Mouse (Mus musculus): ENCODE results near the gene Klf4. TPM values are rescaled to one million over a fixed set of nuclear protein-coding genes. Genes with fewer than 3 reads are reported as not detected.

Gene Klf4
- polyA plus RNA-seq, 1 experiment from 2014 or later: 0.55 TPM

- Histone ChIP-seq H3K4me1 (replicated peaks) (0 out of 2 replicates have a peak, but pooled peaks cover 3% of the 10 kb centered on the region), H3K36me3 (no peaks in the 10 kb centered on the region)
- 64% methylated on average over 7 of the region's 7 CpGs for WGBS (ENCODE audit: insufficient replicate concordance)
These were observed 14.8 kb downstream of the Klf4 start for GRCm38 (mm10) chr4:55517438-55517837.

GRCm38 (mm10) chr4:55516048-55516447 lies 16.2 kb downstream of the Klf4 start:
- Histone ChIP-seq H3K27ac (no peak overlapping the region), H3K9me3 (replicated peaks) (no peaks in the 10 kb centered on the region), H3K4me2 (no peak overlapping the region), H3K4me1 (replicated peaks) (0 out of 2 replicates have a peak, but pooled peaks cover 3% of the 10 kb centered on the region), H3K36me3 (no peaks in the 10 kb centered on the region), H3K4me3 (replicated peaks) (no peak overlapping the region), H3K27me3 (peaks cover 30% of the 10 kb centered on the region), H3K9ac (no peak overlapping the region)
- 56% methylated on average over 8 of the region's 8 CpGs for WGBS (ENCODE audit: insufficient replicate concordance)
- DNase-seq: no peak
- no peak for ATAC-seq (ENCODE audit: low read depth)

More at GRCm38 (mm10) chr4:55517438-55517837, 14.8 kb downstream of the Klf4 start:
- Histone ChIP-seq H3K9ac (no peak overlapping the region), H3K4me2 (no peak overlapping the region), H3K4me3 (replicated peaks) (no peak overlapping the region), H3K9me3 (replicated peaks) (no peaks in the 10 kb centered on the region), H3K27me3 (peaks cover 31% of the 10 kb centered on the region), H3K27ac (no peak overlapping the region)
- ATAC-seq (ENCODE audit: low read depth) (no peak), DNase-seq (no peak)

GRCm38 (mm10) chr4:55514733-55515176 lies 17.5 kb downstream of the Klf4 start:
- ATAC-seq (ENCODE audit: low read depth): peak; percentile 73
- Histone ChIP-seq H3K27ac (no peak overlapping the region), H3K9ac (no peak overlapping the region), H3K4me3 (replicated peaks) (peak overlapping the region; percentile 53), H3K9me3 (replicated peaks) (no peaks in the 10 kb centered on the region), H3K36me3 (no peaks in the 10 kb centered on the region), H3K4me1 (replicated peaks) (0 out of 2 replicates have a peak, but pooled peaks cover 3% of the 10 kb centered on the region), H3K4me2 (peak overlapping the region; percentile 66), H3K27me3 (peaks cover 25% of the 10 kb centered on the region)
- under 1% methylated on average over 39 of the region's 39 CpGs for WGBS (ENCODE audit: insufficient replicate concordance)
- no peak for DNase-seq

- 67% methylated on average over 7 of the region's 7 CpGs for WGBS (ENCODE audit: insufficient replicate concordance)
- no peaks in the 10 kb centered on the region for H3K9me3 ChIP-seq (replicated peaks)
- H3K27me3 ChIP-seq: peaks cover 25% of the 10 kb centered on the region
- H3K27ac ChIP-seq: no peak overlapping the region
- no peak for ATAC-seq (ENCODE audit: low read depth)
- no peak overlapping the region for H3K4me2 ChIP-seq
- H3K4me1 ChIP-seq (replicated peaks): 0 out of 2 replicates have a peak, but pooled peaks cover 3% of the 10 kb centered on the region
- DNase-seq: no peak
- no peaks in the 10 kb centered on the region for H3K36me3 ChIP-seq
- H3K9ac ChIP-seq: no peak overlapping the region
- H3K4me3 ChIP-seq (replicated peaks): no peak overlapping the region
These were observed 18.5 kb downstream of the Klf4 start for GRCm38 (mm10) chr4:55513615-55514279.

GRCm38 (mm10) chr4:55511389-55511788 lies 20.9 kb downstream of the Klf4 start:
- H3K9me3 ChIP-seq (replicated peaks): no peaks in the 10 kb centered on the region
- H3K9ac ChIP-seq: no peak overlapping the region
- WGBS (ENCODE audit: insufficient replicate concordance): 53% methylated on average over 2 of the region's 2 CpGs
- H3K4me1 ChIP-seq (replicated peaks): 0 out of 2 replicates have a peak, but pooled peaks cover 3% of the 10 kb centered on the region
- H3K27ac ChIP-seq: no peak overlapping the region
- H3K36me3 ChIP-seq: no peaks in the 10 kb centered on the region
- no peak overlapping the region for H3K4me2 ChIP-seq
- no peak overlapping the region for H3K4me3 ChIP-seq (replicated peaks)
- DNase-seq (no peak), ATAC-seq (ENCODE audit: low read depth) (no peak)
- peaks cover 25% of the 10 kb centered on the region for H3K27me3 ChIP-seq

- no peak overlapping the region for H3K4me2 ChIP-seq
- DNase-seq (no peak), ATAC-seq (ENCODE audit: low read depth) (no peak)
- no peak overlapping the region for H3K27ac ChIP-seq
- no peaks in the 10 kb centered on the region for H3K36me3 ChIP-seq
- H3K27me3 ChIP-seq: peaks cover 4% of the 10 kb centered on the region; the same call in 1 of the 2 replicates
- no peak overlapping the region for H3K4me3 ChIP-seq (replicated peaks)
- no peaks in the 10 kb centered on the region for H3K9me3 ChIP-seq (replicated peaks)
- H3K4me1 ChIP-seq (replicated peaks): no peaks in the 10 kb centered on the region
- 59% methylated on average over 7 of the region's 7 CpGs for WGBS (ENCODE audit: insufficient replicate concordance)
- no peak overlapping the region for H3K9ac ChIP-seq
These were observed 23.6 kb downstream of the Klf4 start for GRCm38 (mm10) chr4:55508712-55509111.

GRCm38 (mm10) chr4:55498621-55499020 lies 33.6 kb downstream of the Klf4 start:
- Histone ChIP-seq H3K27me3 (no peaks in the 10 kb centered on the region), H3K4me2 (no peak overlapping the region), H3K9ac (no peak overlapping the region), H3K4me1 (replicated peaks) (no peaks in the 10 kb centered on the region), H3K9me3 (replicated peaks) (no peaks in the 10 kb centered on the region), H3K27ac (no peak overlapping the region), H3K36me3 (no peaks in the 10 kb centered on the region), H3K4me3 (replicated peaks) (no peak overlapping the region)
- 39% methylated on average over 1 of the region's 1 CpGs for WGBS (ENCODE audit: insufficient replicate concordance)
- ATAC-seq (ENCODE audit: low read depth) (no peak), DNase-seq (no peak)

- DNase-seq (no peak), ATAC-seq (ENCODE audit: low read depth) (no peak)
These were observed 35.9 kb downstream of the Klf4 start for GRCm38 (mm10) chr4:55496416-55496815.

GRCm38 (mm10) chr4:55493261-55493660 lies 39.0 kb downstream of the Klf4 start:
- no peak overlapping the region for H3K9ac ChIP-seq
- H3K9me3 ChIP-seq (replicated peaks): no peaks in the 10 kb centered on the region
- H3K27ac ChIP-seq: no peak overlapping the region
- no peak for ATAC-seq (ENCODE audit: low read depth)
- no peak for DNase-seq
- H3K36me3 ChIP-seq: no peaks in the 10 kb centered on the region
- no peaks in the 10 kb centered on the region for H3K4me1 ChIP-seq (replicated peaks)
- no peak overlapping the region for H3K4me2 ChIP-seq
- H3K4me3 ChIP-seq (replicated peaks): no peak overlapping the region
- no peaks in the 10 kb centered on the region for H3K27me3 ChIP-seq
- 69% methylated on average over 3 of the region's 3 CpGs for WGBS (ENCODE audit: insufficient replicate concordance)

More at GRCm38 (mm10) chr4:55496416-55496815, 35.9 kb downstream of the Klf4 start:
- Histone ChIP-seq H3K4me1 (replicated peaks) (no peaks in the 10 kb centered on the region), H3K36me3 (no peaks in the 10 kb centered on the region), H3K27ac (no peak overlapping the region), H3K9ac (no peak overlapping the region), H3K4me3 (replicated peaks) (no peak overlapping the region), H3K9me3 (replicated peaks) (no peaks in the 10 kb centered on the region), H3K27me3 (no peaks in the 10 kb centered on the region), H3K4me2 (no peak overlapping the region)
- 59% methylated on average over 7 of the region's 7 CpGs for WGBS (ENCODE audit: insufficient replicate concordance)

GRCm38 (mm10) chr4:55489328-55489727 lies 42.9 kb downstream of the Klf4 start:
- Histone ChIP-seq H3K4me3 (replicated peaks) (no peak overlapping the region), H3K4me1 (replicated peaks) (no peaks in the 10 kb centered on the region), H3K9ac (no peak overlapping the region), H3K9me3 (replicated peaks) (no peaks in the 10 kb centered on the region), H3K4me2 (peak overlapping the region; percentile 17; the same call in 1 of the 2 replicates), H3K36me3 (no peaks in the 10 kb centered on the region), H3K27me3 (no peaks in the 10 kb centered on the region), H3K27ac (no peak overlapping the region)
- ATAC-seq (ENCODE audit: low read depth) (no peak), DNase-seq (no peak)
- 16% methylated on average over 3 of the region's 3 CpGs for whole genome bisulfite sequencing (ENCODE audit: insufficient replicate concordance)

GRCm38 (mm10) chr4:55488604-55489003 lies 43.7 kb downstream of the Klf4 start:
- H3K9ac ChIP-seq: no peak overlapping the region
- no peaks in the 10 kb centered on the region for H3K9me3 ChIP-seq (replicated peaks)
- no peak overlapping the region for H3K27ac ChIP-seq
- WGBS (ENCODE audit: insufficient replicate concordance): 11% methylated on average over 6 of the region's 6 CpGs
- H3K36me3 ChIP-seq: no peaks in the 10 kb centered on the region
- no peak overlapping the region for H3K4me3 ChIP-seq (replicated peaks)
- no peaks in the 10 kb centered on the region for H3K27me3 ChIP-seq
- no peak for DNase-seq
- no peaks in the 10 kb centered on the region for H3K4me1 ChIP-seq (replicated peaks)
- no peak for ATAC-seq (ENCODE audit: low read depth)
- H3K4me2 ChIP-seq: no peak overlapping the region

GRCm38 (mm10) chr4:55480322-55480767 lies 51.9 kb downstream of the Klf4 start:
- 26% methylated on average over 25 of the region's 25 CpGs for WGBS (ENCODE audit: insufficient replicate concordance)
- Histone ChIP-seq H3K27me3 (no peaks in the 10 kb centered on the region), H3K27ac (no peak overlapping the region), H3K4me3 (replicated peaks) (no peak overlapping the region), H3K36me3 (no peaks in the 10 kb centered on the region), H3K4me1 (replicated peaks) (0 out of 2 replicates have a peak, but pooled peaks cover 2% of the 10 kb centered on the region), H3K9ac (no peak overlapping the region), H3K9me3 (replicated peaks) (no peaks in the 10 kb centered on the region), H3K4me2 (peak overlapping the region; percentile 48)
- DNase-seq (peak; percentile 25), ATAC-seq (ENCODE audit: low read depth) (no peak)
